Mouse (Mus musculus): ENCODE results near the gene Itgb2.

DNA sequence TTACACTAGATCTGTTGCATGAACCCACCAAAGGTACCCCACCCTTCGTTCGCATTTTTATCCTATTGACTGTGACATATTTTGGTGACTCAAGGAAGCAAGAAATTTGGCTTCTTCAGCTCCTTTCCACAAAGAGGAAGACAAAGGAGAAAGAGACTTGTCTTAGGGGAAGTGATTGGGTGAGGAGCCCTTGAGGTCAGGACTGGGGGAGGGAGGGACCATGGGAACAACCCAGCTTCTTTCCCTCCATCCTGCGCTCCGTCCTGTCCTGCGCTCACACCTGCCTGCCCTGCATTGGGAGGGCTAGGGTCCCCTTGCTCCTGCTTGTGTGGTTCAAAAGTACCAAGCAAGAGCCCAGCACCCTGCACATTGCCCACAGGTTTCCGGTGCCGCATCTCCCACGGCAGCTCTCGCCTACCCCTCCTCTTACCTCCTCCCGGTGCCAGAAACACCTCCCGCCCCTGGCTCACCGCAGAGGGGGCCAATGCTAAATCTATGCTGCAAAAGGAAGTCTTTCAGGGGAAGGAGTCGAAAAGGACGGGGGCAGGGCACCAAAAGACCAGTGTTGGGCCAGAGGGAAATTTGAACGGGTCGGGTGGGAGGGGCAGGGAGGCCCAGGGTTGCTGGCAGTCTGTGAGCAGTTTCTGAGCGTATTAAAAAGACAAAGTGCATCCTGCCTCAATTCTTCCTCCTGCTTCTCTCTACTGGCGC is 7.9 kb upstream of the Itgb2 start:
- TF ChIP-seq CTCF (IDR thresholded peaks at IDR 0.05) (no peak), POLR2A (IDR thresholded peaks at IDR 0.05; ENCODE audit: insufficient read depth, low read depth, low read length) (no peak)

All from heart, adult 2 months (tissue).